Mouse (Mus musculus): ENCODE data around the gene Amph. TPM values are rescaled to one million over a fixed set of nuclear protein-coding genes. Genes with fewer than 3 reads are reported as not detected.
"Not testable (repeated sequence)": the region's sequence is repeated elsewhere in the genome, so short reads cannot be mapped to it uniquely, and the experiment has no call there.

The Amph gene
- polyA plus RNA-seq (2015; fragmentation: Nextera tagmentation; extraction: Ambion mirVana): 0.34 and 0.41 TPM in 2 replicates

- peak; percentile 28 for DNase-seq (ENCODE audit: low spot score)
Observed at GRCm38 (mm10) chr13:18948171-18949028, at the start of gene Amph. Gene Amph, plus strand, starts transcription at chr13:18948205.

GRCm38 (mm10) chr13:18903623-18904022, 44.4 kb upstream of the Amph start:
- DNase-seq (ENCODE audit: low spot score): no peak

- DNase-seq (ENCODE audit: low spot score): no peak
Observed at GRCm38 (mm10) chr13:18914774-18915173, 33.2 kb upstream of the Amph start.

GRCm38 (mm10) chr13:18933191-18933590, 14.8 kb upstream of the Amph start:
- DNase-seq (ENCODE audit: low spot score): not testable (repeated sequence)

- no peak for DNase-seq (ENCODE audit: low spot score)
Observed at GRCm38 (mm10) chr13:18947686-18948085, 319 bp upstream of the Amph start.

GRCm38 (mm10) chr13:18949029-18949350, 985 bp downstream of the Amph start:
- no peak for DNase-seq (ENCODE audit: low spot score)

GRCm38 (mm10) chr13:18949626-18950200, 1.7 kb downstream of the Amph start:
- no peak for DNase-seq (ENCODE audit: low spot score)

- no peak for DNase-seq (ENCODE audit: low spot score)
Observed at GRCm38 (mm10) chr13:18953575-18953974, 5.6 kb downstream of the Amph start.

- no peak for DNase-seq (ENCODE audit: low spot score)
Observed at GRCm38 (mm10) chr13:18956065-18956913, 8.3 kb downstream of the Amph start.

- DNase-seq (ENCODE audit: low spot score): no peak
Observed at GRCm38 (mm10) chr13:18957028-18957427, 9.0 kb downstream of the Amph start.

- no peak for DNase-seq (ENCODE audit: low spot score)
Observed at GRCm38 (mm10) chr13:18972571-18972970, 24.6 kb downstream of the Amph start.

- DNase-seq (ENCODE audit: low spot score): no peak
Observed at GRCm38 (mm10) chr13:18974351-18974750, 26.3 kb downstream of the Amph start.

- DNase-seq (ENCODE audit: low spot score): no peak
Observed at GRCm38 (mm10) chr13:18987266-18987665, 39.3 kb downstream of the Amph start.

GRCm38 (mm10) chr13:18988323-18988722, 40.3 kb downstream of the Amph start:
- no peak for DNase-seq (ENCODE audit: low spot score)

- DNase-seq (ENCODE audit: low spot score): no peak
Observed at GRCm38 (mm10) chr13:18989185-18989714, 41.2 kb downstream of the Amph start.

- no peak for DNase-seq (ENCODE audit: low spot score)
Observed at GRCm38 (mm10) chr13:19002502-19002901, 54.5 kb downstream of the Amph start.

GRCm38 (mm10) chr13:19004406-19004805, 56.4 kb downstream of the Amph start:
- DNase-seq (ENCODE audit: low spot score): no peak

- DNase-seq (ENCODE audit: low spot score): no peak
Observed at GRCm38 (mm10) chr13:19008440-19008839, 60.4 kb downstream of the Amph start.

- no peak for DNase-seq (ENCODE audit: low spot score)
Observed at GRCm38 (mm10) chr13:19014825-19015375, 66.9 kb downstream of the Amph start.

GRCm38 (mm10) chr13:19021529-19021928, 73.5 kb downstream of the Amph start:
- no peak for DNase-seq (ENCODE audit: low spot score)

- DNase-seq (ENCODE audit: low spot score): no peak
Observed at GRCm38 (mm10) chr13:19022310-19022709, 74.3 kb downstream of the Amph start.
